Mouse (Mus musculus) stomach, postnatal 0 days (tissue): ENCODE results near the gene Aspn. TPM values are rescaled to one million over a fixed set of nuclear protein-coding genes. Genes with fewer than 3 reads are reported as not detected.

Experiments
- ATAC-seq: fragments of 200-750 bp; cut with Nextera tagmentation; 2 replicates; pipeline ENCODE4 v1.8.0; 2017; ENCODE audit not compliant: low FRiP score, low TSS enrichment
- DNase-seq: peaks from one replicate; pipeline ENCODE4 v3.0.0-alpha.2; 2016; ENCODE audit warnings: low spot score
- H3K27ac ChIP-seq: fragments of 300-500 bp; sonication (generic); replicated peaks from 2 replicates; pipeline ENCODE4 v1.5.1; 2014; ENCODE audit warnings: mild to moderate bottlenecking, control low read depth
- H3K27me3 ChIP-seq: fragments of 300-500 bp; sonication (generic); 2 replicates; pipeline ENCODE4 v1.6.1; 2014; ENCODE audit warnings: low read length; ENCODE audit not compliant: control insufficient read depth, insufficient read depth
- H3K36me3 ChIP-seq: fragments of 300-500 bp; sonication (generic); 2 replicates; pipeline ENCODE4 v1.6.1; 2014; ENCODE audit warnings: low read length, mixed read lengths; ENCODE audit not compliant: control insufficient read depth, insufficient read depth
- H3K4me1 ChIP-seq: fragments of 300-500 bp; sonication (generic); replicated peaks from 2 replicates; pipeline ENCODE4 v1.6.1; 2014; ENCODE audit warnings: antibody characterized with exemption; ENCODE audit not compliant: control insufficient read depth, insufficient read depth
- H3K4me2 ChIP-seq: fragments of 300-500 bp; sonication (generic); replicated peaks from 2 replicates; pipeline ENCODE4 v1.6.1; 2014; ENCODE audit warnings: low read depth, mild to moderate bottlenecking, control low read depth, moderate library complexity
- H3K4me3 ChIP-seq: fragments of 300-500 bp; sonication (generic); 2 replicates; pipeline ENCODE4 v1.5.1; 2014; ENCODE audit warnings: low read depth, low read length, control low read depth
- H3K9ac ChIP-seq: fragments of 300-500 bp; sonication (generic); 2 replicates; pipeline ENCODE4 v1.6.1; 2014; ENCODE audit warnings: mild to moderate bottlenecking, low read length, control low read depth, mixed read lengths
- H3K9me3 ChIP-seq: fragments of 300-500 bp; sonication (generic); 2 replicates; pipeline ENCODE4 v1.6.1; 2016; ENCODE audit warnings: low read length; ENCODE audit not compliant: control insufficient read depth
- CTCF ChIP-seq: IDR thresholded peaks from 2 replicates; pipeline ENCODE4 v1.5.1; 2016; ENCODE audit warnings: antibody characterized with exemption, low read depth, mild to moderate bottlenecking, moderate library complexity
- EP300 ChIP-seq: optimal IDR thresholded peaks from 2 replicates; pipeline ENCODE3; 2016; ENCODE audit warnings: antibody characterized with exemption
- WGBS: fragments of 180-500 bp; shearing (Covaris S2); extraction: QIAGEN DNeasy Blood & Tissue Kit; methylation state at CpG from one replicate; pipeline ENCODE4 v1.1.7; 2014; 5-methylcytosine and 5-hydroxymethylcytosine counted together
- polyA plus RNA-seq: library from polyadenylated mRNA; unstranded; fragments of >200 nt; fragmentation: Nextera tagmentation; extraction: Ambion mirVana; gene quantifications from 2 replicates; pipeline ENCODE4 v1.2.1, GENCODE M21; 2015

The Aspn gene
- 106 and 127 TPM in 2 replicates for polyA plus RNA-seq

DNA sequence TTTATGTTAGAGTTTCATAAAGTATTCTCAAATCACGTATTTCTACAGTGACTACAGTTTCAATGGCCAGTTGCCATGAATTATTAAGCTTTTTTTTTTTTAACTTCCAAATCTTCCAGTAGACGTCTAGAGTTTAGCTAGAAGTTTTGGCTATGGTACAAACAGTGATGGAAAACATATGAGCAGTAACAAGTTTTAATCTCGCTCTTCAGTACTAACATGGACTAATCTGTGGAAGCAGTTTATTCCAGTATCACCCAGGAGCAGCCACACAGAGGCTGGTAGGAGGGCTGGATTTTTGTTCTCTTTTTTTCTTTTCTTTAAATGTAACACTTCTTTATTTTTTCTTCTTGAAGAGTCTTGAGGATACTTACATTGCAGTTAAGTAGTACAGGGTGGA, at the start of gene Aspn:
Aspn (plus strand) TSS at position 165 of the 400 bp plus-strand sequence.
- H3K36me3 ChIP-seq = no peaks in the 10 kb centered on the region
- no peak within 1 kb of the TSS for H3K9ac ChIP-seq
- no peak for TF ChIP-seq CTCF
- TF ChIP-seq EP300 = no peak
- no peaks in the 10 kb centered on the region for H3K9me3 ChIP-seq
- no peak within 1 kb of the TSS for H3K4me3 ChIP-seq
- ATAC-seq (no peak), DNase-seq (no peak)
- peak within 1 kb of the TSS; percentile 28; the same call in 1 of the 2 replicates for H3K4me2 ChIP-seq
- H3K27me3 ChIP-seq = no peaks in the 10 kb centered on the region
- peak within 1 kb of the TSS; percentile 74; the same call in 1 of the 2 replicates for H3K27ac ChIP-seq
- no peaks in the 10 kb centered on the region for H3K4me1 ChIP-seq
- 43% methylated on average over 3 of the region's 3 CpGs for WGBS

DNA sequence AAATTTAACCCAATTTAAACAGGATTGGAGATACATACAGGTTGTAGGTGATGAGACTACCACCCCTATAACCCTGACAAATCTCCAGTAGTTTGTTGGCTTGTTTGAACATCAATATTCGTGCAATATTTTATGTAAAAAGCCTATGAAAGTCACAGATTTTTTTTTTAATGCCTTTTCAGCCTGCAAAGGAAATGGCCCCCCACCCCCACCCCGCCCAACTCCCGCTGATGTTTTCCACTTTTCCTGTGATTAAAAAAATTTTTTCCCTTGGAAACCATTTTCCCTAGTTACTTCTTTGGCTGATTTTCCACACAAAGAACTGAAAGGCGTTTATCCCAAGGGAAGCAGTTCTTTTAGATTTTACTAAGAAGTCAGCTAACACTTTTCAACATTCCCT, 39.7 kb upstream of the Aspn start, which contains the start of gene Ecm2:
Ecm2 (plus strand) TSS at position 301 of the 400 bp plus-strand sequence.
- 0 out of 2 replicates have a peak within 1 kb of the TSS, but pooled peaks have one; percentile 6 for H3K4me2 ChIP-seq
- no peaks in the 10 kb centered on the region for H3K27me3 ChIP-seq
- no peak for TF ChIP-seq CTCF
- no peak for TF ChIP-seq EP300
- no peaks in the 10 kb centered on the region for H3K36me3 ChIP-seq
- no peak within 1 kb of the TSS for H3K9ac ChIP-seq
- 57% methylated on average over 4 of the region's 4 CpGs for WGBS
- 0 out of 2 replicates have a peak within 1 kb of the TSS, but pooled peaks have one; percentile 4 for H3K4me3 ChIP-seq
- H3K27ac ChIP-seq = no peak within 1 kb of the TSS
- no peaks in the 10 kb centered on the region for H3K4me1 ChIP-seq
- no peaks in the 10 kb centered on the region for H3K9me3 ChIP-seq
- ATAC-seq (no peak), DNase-seq (no peak)

DNA sequence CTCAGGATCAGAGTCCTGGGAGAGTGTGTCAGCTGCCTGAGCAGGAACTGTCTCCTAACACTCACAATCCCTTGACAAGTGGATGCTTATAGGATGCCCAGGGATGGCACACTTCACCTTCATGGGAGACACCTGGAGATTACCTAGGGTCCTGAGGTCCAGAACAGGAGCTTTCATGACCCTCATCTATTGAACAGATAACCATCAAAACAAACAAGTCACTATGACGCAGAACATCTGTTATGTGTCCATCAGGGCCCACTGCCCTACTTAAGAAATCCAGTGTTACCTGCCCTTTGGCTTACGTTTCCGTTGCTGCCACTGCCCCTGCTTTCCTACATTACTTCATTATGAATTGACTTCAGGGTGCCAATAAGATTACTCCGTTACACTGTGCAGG, 38.5 kb upstream of the Aspn start:
- Histone ChIP-seq H3K4me1 (no peaks in the 10 kb centered on the region), H3K4me2 (0 out of 2 replicates have a peak overlapping the region, but pooled peaks have one; percentile 6), H3K36me3 (no peaks in the 10 kb centered on the region), H3K27me3 (no peaks in the 10 kb centered on the region), H3K9ac (no peak overlapping the region), H3K9me3 (no peaks in the 10 kb centered on the region), H3K4me3 (no peak overlapping the region), H3K27ac (no peak overlapping the region)
- no peak for DNase-seq
- TF ChIP-seq CTCF (no peak), EP300 (no peak)
- 76% methylated on average over 4 of the region's 4 CpGs for WGBS
- no peak for ATAC-seq

DNA sequence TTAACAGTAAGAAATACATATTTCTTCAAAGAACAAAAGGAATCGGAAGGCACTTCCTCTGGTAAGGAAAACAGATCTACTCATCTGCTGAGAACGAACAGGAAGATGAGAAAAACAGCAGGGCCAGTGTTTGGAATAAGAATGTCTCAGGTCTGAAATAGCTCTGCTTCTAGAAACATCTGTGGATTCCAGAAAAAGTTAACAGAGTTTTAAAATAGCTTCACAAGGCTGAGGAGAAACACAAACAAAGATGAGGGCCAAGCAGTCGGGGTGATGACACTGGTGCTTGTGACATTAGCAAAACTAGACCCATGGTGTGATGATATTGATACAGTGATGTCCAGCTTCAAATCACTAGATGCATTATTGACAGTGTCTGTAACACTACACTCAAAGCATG, 37.1 kb upstream of the Aspn start:
- Histone ChIP-seq H3K27me3 (no peaks in the 10 kb centered on the region), H3K9ac (no peak overlapping the region), H3K4me2 (no peak overlapping the region), H3K9me3 (no peaks in the 10 kb centered on the region), H3K4me1 (no peaks in the 10 kb centered on the region), H3K4me3 (no peak overlapping the region), H3K27ac (no peak overlapping the region), H3K36me3 (no peaks in the 10 kb centered on the region)
- no peak for ATAC-seq
- DNase-seq = no peak
- WGBS = 52% methylated on average over 3 of the region's 3 CpGs
- TF ChIP-seq EP300 = no peak

DNA sequence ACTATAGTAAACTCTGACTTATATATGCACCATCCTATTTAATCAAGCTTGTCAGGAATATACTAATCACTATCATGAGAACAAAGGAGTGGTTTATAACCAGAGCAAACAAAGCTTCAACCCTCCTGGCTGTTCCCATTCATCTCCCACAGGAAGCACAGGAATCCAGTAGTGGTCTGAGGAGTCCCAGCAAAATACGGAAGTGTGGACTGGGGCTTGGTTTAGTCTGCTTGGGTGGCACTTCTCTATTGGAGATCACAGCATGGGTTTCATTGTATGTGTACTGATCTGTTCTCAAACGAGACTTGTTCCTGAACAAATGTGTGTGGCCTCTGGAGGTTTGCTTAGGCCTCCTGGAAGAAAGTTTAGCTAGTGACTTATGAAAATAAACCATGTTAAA, 25.5 kb upstream of the Aspn start:
- no peak overlapping the region for H3K4me3 ChIP-seq
- no peaks in the 10 kb centered on the region for H3K36me3 ChIP-seq
- H3K4me2 ChIP-seq = no peak overlapping the region
- 35% methylated on average over 2 of the region's 2 CpGs for WGBS
- no peak overlapping the region for H3K27ac ChIP-seq
- H3K4me1 ChIP-seq = no peaks in the 10 kb centered on the region
- ATAC-seq (no peak), DNase-seq (no peak)
- TF ChIP-seq CTCF (no peak), EP300 (no peak)
- no peaks in the 10 kb centered on the region for H3K27me3 ChIP-seq
- H3K9ac ChIP-seq = no peak overlapping the region
- H3K9me3 ChIP-seq = no peaks in the 10 kb centered on the region

DNA sequence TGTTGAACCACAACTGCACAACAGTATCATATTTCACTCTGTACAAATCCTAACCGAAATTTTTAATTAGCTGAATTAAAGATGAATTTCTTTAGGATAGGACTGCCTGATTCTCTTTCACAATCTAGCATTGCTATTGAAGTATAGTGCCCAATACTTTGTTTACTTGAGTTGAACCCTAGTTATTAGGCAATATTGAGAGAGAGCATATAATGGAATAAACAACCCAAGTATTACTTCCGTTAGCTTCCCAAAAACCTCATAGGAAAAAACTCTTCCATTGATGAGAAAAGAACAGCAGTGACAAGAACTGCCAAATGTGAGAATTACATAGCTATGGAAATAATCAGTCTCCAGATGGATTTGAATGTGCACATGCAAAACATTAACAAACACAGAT, 18.0 kb upstream of the Aspn start:
- ATAC-seq (no peak), DNase-seq (no peak)
- TF ChIP-seq CTCF = no peak
- TF ChIP-seq EP300 = no peak
- Histone ChIP-seq H3K27me3 (no peaks in the 10 kb centered on the region), H3K9ac (no peak overlapping the region), H3K4me1 (no peaks in the 10 kb centered on the region), H3K27ac (no peak overlapping the region), H3K9me3 (no peaks in the 10 kb centered on the region), H3K4me3 (no peak overlapping the region), H3K36me3 (no peaks in the 10 kb centered on the region), H3K4me2 (no peak overlapping the region)
- WGBS = 69% methylated on average over 2 of the region's 2 CpGs
